Mouse (Mus musculus): ENCODE data around the gene 2310050C09Rik. TPM values are rescaled to one million over a fixed set of nuclear protein-coding genes. Genes with fewer than 3 reads are reported as not detected.

Gene 2310050C09Rik
- total RNA-seq (2017), result not detected in 2 replicates

DNA sequence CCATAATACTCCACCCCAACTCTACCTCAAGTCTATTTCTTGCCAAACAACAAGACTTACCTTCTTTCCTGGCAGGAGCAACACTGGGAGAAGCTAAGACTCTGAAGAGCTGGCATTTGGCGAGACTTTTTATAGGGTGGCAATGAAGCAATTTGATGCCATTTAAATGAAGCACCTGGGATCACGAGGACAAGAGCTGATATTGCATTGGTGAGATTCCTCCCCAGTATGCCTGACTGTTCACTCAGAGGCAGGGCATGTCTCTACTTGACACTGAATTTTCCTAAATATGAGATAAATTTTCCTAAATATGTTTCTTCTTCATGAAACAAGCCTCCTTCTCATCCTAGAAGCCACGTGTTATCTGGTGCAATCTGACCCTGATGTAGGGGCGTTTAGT is at the start of gene 2310050C09Rik:
Gene 2310050C09Rik (minus strand): TSS at position 101 of the 400 bp plus-strand sequence.
- no peak for ATAC-seq (replicated peaks in 1 of 2; ENCODE audit: insufficient read depth in 1 of 2, low FRiP score in 2 of 2, low TSS enrichment in 1 of 2, low read depth in 1 of 2, poor library complexity in 2 of 2, severe bottlenecking in 2 of 2)

DNA sequence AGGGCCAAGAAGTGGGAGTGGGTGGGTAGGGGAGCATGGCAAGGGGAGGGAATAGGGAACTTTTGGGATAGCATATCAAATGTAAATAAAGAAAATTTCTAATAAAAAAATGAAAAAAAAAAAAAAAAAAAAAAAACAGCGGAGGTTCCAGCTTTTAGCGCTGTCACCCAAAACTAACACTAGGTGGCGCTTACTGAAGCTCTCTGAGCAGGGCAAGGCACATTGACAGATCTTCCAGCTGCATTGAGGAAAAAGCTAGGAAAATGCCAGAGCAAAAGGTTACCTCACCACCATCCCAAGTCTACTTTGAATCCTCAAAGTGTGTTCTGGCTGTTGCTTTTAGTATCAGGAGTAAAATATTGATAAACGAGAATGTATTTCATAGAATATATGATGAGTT is 37.6 kb upstream of the 2310050C09Rik start:
- no peak for ATAC-seq (replicated peaks in 1 of 2; ENCODE audit: insufficient read depth in 1 of 2, low FRiP score in 2 of 2, low TSS enrichment in 1 of 2, low read depth in 1 of 2, poor library complexity in 2 of 2, severe bottlenecking in 2 of 2)

DNA sequence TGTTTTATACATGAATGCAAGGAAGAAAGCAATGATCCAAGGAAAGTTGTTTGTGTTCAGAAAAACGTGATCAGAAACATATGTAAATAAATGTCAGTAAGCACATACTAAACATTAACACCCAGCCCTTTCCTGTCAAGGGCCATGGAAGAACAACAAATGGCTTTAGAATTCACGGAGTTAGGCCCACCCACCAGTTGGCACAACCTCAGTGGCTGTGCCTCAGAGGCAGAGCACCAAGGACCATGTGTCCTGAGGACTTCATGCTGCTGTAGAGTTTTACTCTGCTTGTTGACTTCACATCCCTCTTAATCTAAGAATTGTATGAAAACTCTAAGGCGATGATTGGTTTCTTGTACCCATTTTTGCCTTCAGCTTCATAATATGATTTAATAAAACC is 35.2 kb upstream of the 2310050C09Rik start:
- ATAC-seq (replicated peaks in 1 of 2; ENCODE audit: insufficient read depth in 1 of 2, low FRiP score in 2 of 2, low TSS enrichment in 1 of 2, low read depth in 1 of 2, poor library complexity in 2 of 2, severe bottlenecking in 2 of 2), result no peak

DNA sequence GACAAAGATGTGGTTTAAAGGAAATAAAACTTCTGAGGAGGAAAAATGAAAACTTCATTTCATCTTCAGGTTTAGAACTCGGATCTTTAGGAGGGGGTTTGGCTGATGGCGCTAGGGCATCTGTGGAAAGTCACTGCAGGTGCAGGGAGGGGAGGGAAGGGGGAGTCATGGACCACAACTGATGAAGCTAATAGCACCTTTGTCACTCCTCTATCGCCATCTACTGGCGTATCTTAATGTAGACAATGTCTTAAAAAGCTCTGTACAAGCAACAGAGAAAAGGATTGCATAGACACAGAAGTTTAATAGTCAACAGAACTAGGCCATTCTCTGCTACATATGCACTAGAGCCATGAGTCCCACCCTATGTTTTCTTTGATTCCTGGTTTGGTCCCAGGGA is 33.6 kb upstream of the 2310050C09Rik start:
- peak; percentile 29 to 42; a peak in 1 of 4 replicates for ATAC-seq (replicated peaks in 1 of 2; ENCODE audit: insufficient read depth in 1 of 2, low FRiP score in 2 of 2, low TSS enrichment in 1 of 2, low read depth in 1 of 2, poor library complexity in 2 of 2, severe bottlenecking in 2 of 2)

DNA sequence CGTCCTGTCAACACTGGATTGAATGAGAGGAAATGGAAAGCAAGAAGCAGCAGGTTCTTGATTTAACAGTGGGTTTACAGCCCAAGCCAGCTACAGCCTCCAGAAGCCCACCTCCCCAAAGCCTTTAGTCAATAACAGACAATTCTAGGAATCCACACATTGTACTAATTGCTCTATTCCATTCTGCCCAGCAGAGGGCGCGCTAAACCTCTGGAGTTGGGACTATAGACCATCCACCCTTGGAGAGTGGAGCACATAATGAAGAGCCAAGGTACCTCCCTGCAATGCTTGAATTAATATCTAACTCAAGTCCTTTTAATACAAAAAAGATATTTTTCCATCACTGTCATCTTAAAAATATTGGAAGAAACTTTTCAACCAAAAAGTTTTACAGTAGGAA is 33.0 kb upstream of the 2310050C09Rik start:
- peak in 1 of 2 experiments; percentile 56; a peak in 3 of 4 replicates for ATAC-seq (replicated peaks in 1 of 2; ENCODE audit: insufficient read depth in 1 of 2, low FRiP score in 2 of 2, low TSS enrichment in 1 of 2, low read depth in 1 of 2, poor library complexity in 2 of 2, severe bottlenecking in 2 of 2)

DNA sequence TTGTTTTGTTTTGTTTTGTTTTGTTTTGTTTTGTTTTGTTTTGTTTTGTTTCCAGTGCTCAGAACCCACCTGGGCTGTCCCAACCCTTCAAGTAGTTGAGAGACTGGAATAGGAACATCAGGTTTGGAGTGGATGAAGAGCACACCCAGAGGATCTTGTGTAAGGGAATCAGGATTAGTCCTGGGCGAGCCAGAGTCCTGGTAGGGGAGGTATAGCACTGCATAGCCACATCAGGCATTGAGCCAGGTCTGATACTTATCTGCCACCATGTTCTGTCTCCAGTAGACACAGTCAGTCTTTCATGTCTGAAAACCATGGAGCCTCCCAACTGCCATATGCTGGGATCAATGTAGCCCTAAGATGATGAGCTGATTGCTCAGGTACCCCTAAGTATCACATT is 24.5 kb upstream of the 2310050C09Rik start:
- no peak for ATAC-seq (replicated peaks in 1 of 2; ENCODE audit: insufficient read depth in 1 of 2, low FRiP score in 2 of 2, low TSS enrichment in 1 of 2, low read depth in 1 of 2, poor library complexity in 2 of 2, severe bottlenecking in 2 of 2)

DNA sequence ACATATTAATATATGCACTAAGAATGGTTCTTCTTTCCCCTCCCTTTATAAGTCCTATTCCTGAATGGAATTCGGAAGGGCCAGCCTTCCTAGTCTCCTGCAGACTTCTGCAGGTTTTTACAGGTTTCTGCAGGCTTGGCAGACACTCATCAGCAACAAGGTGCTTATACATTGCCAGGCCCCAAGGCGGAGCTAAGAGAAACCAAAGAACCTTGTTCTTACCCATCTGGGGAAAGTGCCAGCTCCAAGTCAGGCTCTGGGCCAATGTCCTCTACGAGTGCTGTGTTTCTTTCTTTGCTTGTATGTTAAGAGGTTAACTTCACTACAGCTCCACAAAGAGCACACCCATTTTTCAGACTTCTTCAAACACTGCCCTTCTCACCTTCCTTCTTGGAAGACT is 24.0 kb upstream of the 2310050C09Rik start:
- no peak for ATAC-seq (replicated peaks in 1 of 2; ENCODE audit: insufficient read depth in 1 of 2, low FRiP score in 2 of 2, low TSS enrichment in 1 of 2, low read depth in 1 of 2, poor library complexity in 2 of 2, severe bottlenecking in 2 of 2)

DNA sequence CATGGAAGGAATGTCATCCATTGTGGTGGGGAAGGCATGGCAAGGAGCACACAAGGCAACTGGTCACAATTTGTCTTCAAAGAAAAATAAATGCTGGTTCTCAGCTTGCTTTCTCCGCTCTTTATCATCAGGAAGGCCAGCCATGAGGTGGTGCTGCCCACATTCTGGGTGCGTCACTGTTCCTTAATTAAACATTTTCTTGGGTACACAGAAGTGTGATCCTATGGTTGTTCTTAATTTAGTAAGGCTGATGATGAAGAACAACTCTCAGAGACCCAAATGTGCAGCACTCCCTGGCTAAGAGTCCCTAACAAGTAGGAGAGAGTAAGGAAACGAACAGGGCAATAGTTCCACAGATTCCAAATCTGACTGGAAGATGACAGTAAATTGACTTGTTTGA is 4.2 kb upstream of the 2310050C09Rik start:
- no peak for ATAC-seq (replicated peaks in 1 of 2; ENCODE audit: insufficient read depth in 1 of 2, low FRiP score in 2 of 2, low TSS enrichment in 1 of 2, low read depth in 1 of 2, poor library complexity in 2 of 2, severe bottlenecking in 2 of 2)

DNA sequence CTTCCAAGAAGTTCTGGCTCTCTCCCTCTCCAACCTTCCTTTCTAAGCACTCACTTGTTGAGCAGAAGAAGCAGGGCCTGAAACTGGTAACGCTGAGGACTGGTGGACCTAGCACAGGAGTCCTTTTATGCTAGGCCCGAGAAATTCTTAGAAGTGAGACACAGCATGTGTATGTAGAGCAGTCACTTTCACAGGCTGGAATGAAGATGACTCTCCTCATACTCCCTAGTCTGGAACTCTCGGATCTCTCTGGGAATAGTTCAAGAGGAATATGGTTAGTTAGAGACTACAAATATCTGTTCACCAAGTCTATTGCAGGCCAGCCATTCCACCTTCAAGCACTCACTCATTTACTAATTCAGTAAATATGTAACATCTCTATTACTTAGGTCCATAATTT is 18.8 kb downstream of the 2310050C09Rik start, which contains the start of gene Lce1l:
Gene Lce1l (minus strand): TSS at position 101 of the 400 bp plus-strand sequence.
- ATAC-seq (replicated peaks in 1 of 2; ENCODE audit: insufficient read depth in 1 of 2, low FRiP score in 2 of 2, low TSS enrichment in 1 of 2, low read depth in 1 of 2, poor library complexity in 2 of 2, severe bottlenecking in 2 of 2), result no peak

DNA sequence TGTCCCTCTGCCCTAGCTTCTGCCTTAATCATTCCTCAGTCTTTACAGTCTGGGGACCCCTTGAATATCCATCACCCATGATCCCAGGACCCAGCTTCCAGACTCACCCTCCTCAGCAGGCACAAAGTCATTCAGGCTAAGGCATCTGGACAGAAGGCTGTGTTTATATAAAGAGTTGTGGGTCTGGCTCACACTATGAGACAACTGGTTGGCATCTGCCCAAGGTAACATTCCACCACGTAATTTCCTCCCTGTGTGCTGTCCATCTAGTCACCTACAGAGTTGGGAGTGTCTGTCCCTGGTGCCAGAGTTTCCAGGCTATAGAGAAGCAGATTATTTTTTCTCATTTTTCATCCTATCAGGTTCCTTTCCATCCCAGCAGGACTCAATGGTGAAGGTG is 42.9 kb downstream of the 2310050C09Rik start, which contains the start of gene Kprp:
Gene Kprp (minus strand): TSS at position 140 of the 400 bp plus-strand sequence.
- no peak for ATAC-seq (replicated peaks in 1 of 2; ENCODE audit: insufficient read depth in 1 of 2, low FRiP score in 2 of 2, low TSS enrichment in 1 of 2, low read depth in 1 of 2, poor library complexity in 2 of 2, severe bottlenecking in 2 of 2)

DNA sequence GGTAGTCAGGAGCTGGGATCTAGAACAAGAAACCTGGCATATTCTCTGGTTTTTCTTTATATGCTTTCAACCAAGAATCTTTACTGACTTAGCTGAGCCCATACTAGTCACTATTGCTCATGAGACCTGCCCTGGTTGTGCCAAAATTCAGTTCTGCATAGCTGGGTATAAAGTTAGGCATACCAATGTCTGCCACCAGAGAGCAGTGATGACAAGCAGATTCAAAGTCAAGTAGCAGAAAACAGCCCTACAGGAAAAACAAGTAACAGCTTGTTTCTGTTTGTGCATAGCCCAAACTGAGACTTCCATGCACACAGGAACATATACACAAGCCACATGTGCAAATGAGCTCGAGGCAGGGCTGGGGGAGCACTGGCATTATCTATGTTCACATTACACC is 44.2 kb downstream of the 2310050C09Rik start:
- no peak for ATAC-seq (replicated peaks in 1 of 2; ENCODE audit: insufficient read depth in 1 of 2, low FRiP score in 2 of 2, low TSS enrichment in 1 of 2, low read depth in 1 of 2, poor library complexity in 2 of 2, severe bottlenecking in 2 of 2)

Other genes starting within 250 kb of the 2310050C09Rik start
- gene Lce6a, start 248.6 kb downstream of the 2310050C09Rik start, total RNA-seq (2017), result not detected in 2 replicates
- gene Lce1a1, start 221.9 kb downstream of the 2310050C09Rik start, total RNA-seq (2017), result not detected in 2 replicates
- gene Lce1b, start 213.3 kb downstream of the 2310050C09Rik start, total RNA-seq (2017), result not detected in 2 replicates
- not detected in 2 replicates for gene Lce1a2, start 199.9 kb downstream of the 2310050C09Rik start, total RNA-seq (2017)
- gene Lce1c, start 191.0 kb downstream of the 2310050C09Rik start, total RNA-seq (2017), result not detected in 2 replicates
- gene Lce1d, start 183.0 kb downstream of the 2310050C09Rik start, total RNA-seq (2017), result not detected in 2 replicates
- not detected in 2 replicates for gene Lce1e, start 161.1 kb downstream of the 2310050C09Rik start, total RNA-seq (2017)
- not detected in 2 replicates for gene Lce1f, start 149.9 kb downstream of the 2310050C09Rik start, total RNA-seq (2017)
- not detected in 2 replicates for gene Gm38119, start 131.1 kb downstream of the 2310050C09Rik start, total RNA-seq (2017)
- not detected in 2 replicates for gene Lce1g, start 117.9 kb downstream of the 2310050C09Rik start, total RNA-seq (2017)
- not detected in 2 replicates for gene Lce1h, start 105.2 kb downstream of the 2310050C09Rik start, total RNA-seq (2017)
- gene Lce1i, start 91.3 kb downstream of the 2310050C09Rik start, total RNA-seq (2017), result not detected in 2 replicates
- not detected in 2 replicates for gene Lce1j, start 79.7 kb downstream of the 2310050C09Rik start, total RNA-seq (2017)
- gene Lce1k, start 62.3 kb downstream of the 2310050C09Rik start, total RNA-seq (2017), result not detected in 2 replicates
- gene Kprp, start 43.0 kb downstream of the 2310050C09Rik start, total RNA-seq (2017), result not detected in 2 replicates
- gene Lce1l, start 18.9 kb downstream of the 2310050C09Rik start, total RNA-seq (2017), result not detected in 2 replicates
- gene Lce3a, start 56.0 kb upstream of the 2310050C09Rik start, total RNA-seq (2017), result not detected in 2 replicates
- not detected in 2 replicates for gene Lce3b, start 62.8 kb upstream of the 2310050C09Rik start, total RNA-seq (2017)
- gene Lce3c, start 74.3 kb upstream of the 2310050C09Rik start, total RNA-seq (2017), result not detected in 2 replicates
- not detected in 2 replicates for gene Lce3d, start 87.2 kb upstream of the 2310050C09Rik start, total RNA-seq (2017)
- gene Lce3e, start 96.8 kb upstream of the 2310050C09Rik start, total RNA-seq (2017), result not detected in 2 replicates
- gene Lce3f, start 122.0 kb upstream of the 2310050C09Rik start, total RNA-seq (2017), result not detected in 2 replicates
- gene Crct1, start 145.5 kb upstream of the 2310050C09Rik start, total RNA-seq (2017), result not detected in 2 replicates
- not detected in 2 replicates for gene Lce1m, start 148.8 kb upstream of the 2310050C09Rik start, total RNA-seq (2017)
- gene Gm4858, start 198.6 kb upstream of the 2310050C09Rik start, total RNA-seq (2017), result not detected in 2 replicates